Mouse (Mus musculus) hindbrain, embryonic 11.5 days (tissue): Measurements from ENCODE around the gene Ugt1a9. TPM values are rescaled to one million over a fixed set of nuclear protein-coding genes. Genes with fewer than 3 reads are reported as not detected.
"Not testable (repeated sequence)": the region's sequence is repeated elsewhere in the genome, so short reads cannot be mapped to it uniquely, and the experiment has no call there.

Experiments
- ATAC-seq: fragments of 200-750 bp; cut with Nextera tagmentation; 2 replicates; pipeline ENCODE4 v1.8.0; 2017; ENCODE audit warnings: mild to moderate bottlenecking, moderate TSS enrichment, moderate library complexity; ENCODE audit not compliant: low FRiP score
- DNase-seq: peaks from one replicate; pipeline ENCODE4 v3.0.0-alpha.2; 2015; ENCODE audit warnings: low spot score
- H3K27ac ChIP-seq: fragments of 300-500 bp; sonication (generic); 2 replicates; pipeline ENCODE4 v1.5.1; 2014; ENCODE audit warnings: mild to moderate bottlenecking, low read depth, low read length
- H3K27me3 ChIP-seq: fragments of 300-500 bp; sonication (generic); 2 replicates; pipeline ENCODE4 v1.6.1; 2014; ENCODE audit warnings: mild to moderate bottlenecking, low read length, moderate library complexity, mixed read lengths; ENCODE audit not compliant: control insufficient read depth, insufficient read depth
- H3K36me3 ChIP-seq: fragments of 300-500 bp; sonication (generic); 2 replicates; pipeline ENCODE4 v1.6.1; 2014; ENCODE audit warnings: mild to moderate bottlenecking, low read length, moderate library complexity, mixed read lengths; ENCODE audit not compliant: control insufficient read depth, insufficient read depth
- H3K4me1 ChIP-seq: fragments of 300-500 bp; sonication (generic); replicated peaks from 2 replicates; pipeline ENCODE4 v1.6.1; 2014; ENCODE audit warnings: low read length, mixed read lengths; ENCODE audit not compliant: control insufficient read depth, insufficient read depth
- H3K4me2 ChIP-seq: fragments of 300-500 bp; sonication (generic); replicated peaks from 2 replicates; pipeline ENCODE4 v1.6.1; 2014; ENCODE audit warnings: mild to moderate bottlenecking, low read depth, low read length
- H3K4me3 ChIP-seq: fragments of 300-500 bp; sonication (generic); 2 replicates; pipeline ENCODE4 v1.5.1; 2014; ENCODE audit warnings: low read depth, low read length
- H3K9ac ChIP-seq: fragments of 300-500 bp; sonication (generic); 2 replicates; pipeline ENCODE4 v1.6.1; 2014; ENCODE audit warnings: low read depth, low read length
- H3K9me3 ChIP-seq: fragments of 300-500 bp; sonication (generic); 2 replicates; pipeline ENCODE4 v1.6.1; 2016; ENCODE audit warnings: low read length; ENCODE audit not compliant: control insufficient read depth
- WGBS: fragments of 180-500 bp; shearing (Covaris S2); extraction: QIAGEN DNeasy Blood & Tissue Kit; methylation state at CpG from one replicate; pipeline ENCODE4 v1.1.7; 2014; 5-methylcytosine and 5-hydroxymethylcytosine counted together
- polyA plus RNA-seq: library from polyadenylated mRNA; unstranded; fragments of >200 nt; fragmentation: Nextera tagmentation; extraction: Ambion mirVana; gene quantifications from 2 replicates; pipeline ENCODE4 v1.2.1, GENCODE M21; 2014

Gene Ugt1a9
- polyA plus RNA-seq, 1 experiment from 2014 or later: not detected

- Histone ChIP-seq H3K4me3 (no peak overlapping the region), H3K4me2 (no peak overlapping the region), H3K27me3 (no peaks in the 10 kb centered on the region), H3K4me1 (no peaks in the 10 kb centered on the region), H3K9ac (no peak overlapping the region), H3K27ac (no peak overlapping the region), H3K9me3 (no peaks in the 10 kb centered on the region), H3K36me3 (no peaks in the 10 kb centered on the region)
- ATAC-seq (no peak), DNase-seq (no peak)
- WGBS: 100% methylated on average over 1 of the region's 1 CpGs
Observed at GRCm38 (mm10) chr1:88138145-88138544, 67.5 kb downstream of the Ugt1a9 start.

- H3K4me3 ChIP-seq, H3K36me3 ChIP-seq, H3K4me2 ChIP-seq, H3K27ac ChIP-seq, ATAC-seq, H3K9ac ChIP-seq, DNase-seq, H3K9me3 ChIP-seq, H3K4me1 ChIP-seq, H3K27me3 ChIP-seq: not testable (repeated sequence)
- 46% methylated on average over 1 of the region's 1 CpGs for WGBS
Observed at GRCm38 (mm10) chr1:88140492-88140891, 69.9 kb downstream of the Ugt1a9 start.

- not testable (repeated sequence) for H3K4me3 ChIP-seq, H3K36me3 ChIP-seq, H3K27me3 ChIP-seq, H3K4me1 ChIP-seq, H3K27ac ChIP-seq, H3K9ac ChIP-seq, ATAC-seq, H3K4me2 ChIP-seq, H3K9me3 ChIP-seq
- WGBS: 1% methylated on average over 5 of the region's 5 CpGs
- DNase-seq: peak; percentile 50
Observed at GRCm38 (mm10) chr1:88143966-88144675, 73.5 kb downstream of the Ugt1a9 start.

DNA sequence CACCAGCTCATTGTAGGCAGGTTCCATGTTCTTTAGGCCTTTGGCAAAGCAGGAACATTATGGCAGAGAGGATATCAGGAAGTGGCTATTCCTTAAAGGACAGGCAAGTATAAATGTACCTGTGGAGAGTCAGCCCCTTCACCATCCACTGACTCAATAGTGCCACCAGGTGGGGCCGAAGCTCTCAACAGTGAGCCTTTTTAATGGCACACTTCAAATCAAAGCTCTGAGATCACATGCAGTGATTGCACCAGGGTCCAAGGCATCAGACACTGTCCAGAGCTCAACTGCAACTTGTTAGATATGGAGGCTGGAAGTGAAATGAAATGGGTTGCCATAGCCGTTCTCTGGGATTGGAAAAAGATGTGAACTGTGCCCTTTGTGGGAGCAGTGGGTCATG, 74.7 kb downstream of the Ugt1a9 start:
- peak; percentile 27 for DNase-seq
- H3K36me3 ChIP-seq, H3K4me2 ChIP-seq, H3K27ac ChIP-seq, H3K4me3 ChIP-seq, H3K9ac ChIP-seq, ATAC-seq, H3K4me1 ChIP-seq, H3K27me3 ChIP-seq, H3K9me3 ChIP-seq: not testable (repeated sequence)
- WGBS: 65% methylated on average over 2 of the region's 2 CpGs

DNA sequence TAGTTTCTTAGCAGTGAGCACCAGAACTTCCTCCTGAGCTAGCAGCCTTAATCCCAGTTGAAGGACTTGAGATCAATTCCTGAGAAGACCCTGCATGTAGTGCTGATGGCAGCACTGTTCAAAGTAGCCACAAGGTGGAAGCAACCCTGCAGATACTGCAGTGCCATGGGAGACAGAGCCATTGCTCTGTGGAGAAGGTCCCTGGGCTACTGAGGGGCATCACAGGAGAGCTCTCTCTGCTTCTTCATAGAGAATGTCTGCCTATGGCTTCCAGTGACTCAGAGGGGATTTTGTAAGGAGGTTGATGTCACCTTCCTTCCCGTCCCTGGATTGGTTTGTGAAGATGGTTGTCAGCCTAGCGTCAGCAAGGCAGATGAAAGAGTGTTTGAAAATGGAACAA, 79.5 kb downstream of the Ugt1a9 start:
- ATAC-seq, H3K27me3 ChIP-seq: not testable (repeated sequence)
- 58% methylated on average over 2 of the region's 2 CpGs for WGBS

GRCm38 (mm10) chr1:88158430-88158829, 87.8 kb downstream of the Ugt1a9 start:
- Histone ChIP-seq H3K9me3 (no peaks in the 10 kb centered on the region), H3K36me3 (no peaks in the 10 kb centered on the region), H3K9ac (no peak overlapping the region), H3K4me1 (no peaks in the 10 kb centered on the region), H3K27ac (no peak overlapping the region), H3K27me3 (no peaks in the 10 kb centered on the region), H3K4me2 (no peak overlapping the region), H3K4me3 (no peak overlapping the region)
- DNase-seq (no peak), ATAC-seq (no peak)
- 90% methylated on average over 2 of the region's 2 CpGs for WGBS

More for the DNA sequence above, 79.5 kb downstream of the Ugt1a9 start:
- not testable (repeated sequence) for H3K4me3 ChIP-seq, H3K9me3 ChIP-seq, H3K9ac ChIP-seq, H3K36me3 ChIP-seq, H3K4me2 ChIP-seq, H3K27ac ChIP-seq, H3K4me1 ChIP-seq, DNase-seq

DNA sequence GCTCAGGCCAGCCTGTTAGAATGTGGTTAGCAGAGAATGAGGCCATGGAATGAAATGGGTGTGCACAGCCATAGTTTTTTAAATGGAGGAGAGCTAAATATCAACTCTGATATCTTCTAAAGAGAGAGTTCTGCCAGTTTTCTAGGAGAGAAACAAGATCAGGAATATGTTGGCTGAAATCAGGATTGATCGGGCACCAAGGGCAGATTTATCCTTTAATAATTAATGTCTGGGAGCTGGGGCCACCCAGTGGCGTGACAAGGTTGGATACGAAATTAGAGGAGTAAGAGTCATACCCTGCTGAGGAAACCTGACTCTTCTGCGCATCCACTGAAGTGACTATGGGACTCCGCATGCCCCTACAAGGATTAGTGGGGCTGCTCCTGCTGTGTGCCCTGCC, 95.1 kb downstream of the Ugt1a9 start, which contains the start of gene Ugt1a5:
Gene Ugt1a5, plus strand, starts transcription at position 302 of the 400 bp plus-strand sequence.
- Histone ChIP-seq H3K4me3 (no peak within 1 kb of the TSS), H3K9ac (no peak within 1 kb of the TSS), H3K36me3 (no peaks in the 10 kb centered on the region), H3K27ac (no peak within 1 kb of the TSS), H3K9me3 (no peaks in the 10 kb centered on the region), H3K27me3 (no peaks in the 10 kb centered on the region), H3K4me2 (no peak within 1 kb of the TSS), H3K4me1 (no peaks in the 10 kb centered on the region)
- DNase-seq: no peak
- ATAC-seq: no peak
- WGBS: 78% methylated on average over 5 of the region's 5 CpGs

- not testable (repeated sequence) for ATAC-seq, H3K9me3 ChIP-seq, DNase-seq, H3K4me1 ChIP-seq, H3K4me3 ChIP-seq, H3K36me3 ChIP-seq, H3K27ac ChIP-seq, H3K27me3 ChIP-seq, H3K9ac ChIP-seq, H3K4me2 ChIP-seq
- 93% methylated on average over 5 of the region's 7 CpGs for WGBS
Observed at GRCm38 (mm10) chr1:88172190-88172589, 101.6 kb downstream of the Ugt1a9 start.

GRCm38 (mm10) chr1:88179657-88180056, 109.1 kb downstream of the Ugt1a9 start:
- Histone ChIP-seq H3K36me3 (no peaks in the 10 kb centered on the region), H3K27ac (no peak overlapping the region), H3K9ac (no peak overlapping the region), H3K4me1 (no peaks in the 10 kb centered on the region), H3K27me3 (no peaks in the 10 kb centered on the region), H3K9me3 (no peaks in the 10 kb centered on the region; the same call in 1 of the 2 replicates), H3K4me3 (no peak overlapping the region), H3K4me2 (no peak overlapping the region)
- ATAC-seq: no peak
- 69% methylated on average over 1 of the region's 1 CpGs for WGBS
- no peak for DNase-seq
